Mouse (Mus musculus): ENCODE measurements around the gene Hivep1.

- TF ChIP-seq CTCF (conservative IDR thresholded peaks at IDR 0.05; ENCODE audit: low read length): no peak
- no peak for TF ChIP-seq NANOG (IDR thresholded peaks at IDR 0.05; ENCODE audit: borderline replicate concordance, low read length)
- TF ChIP-seq POU5F1 (IDR thresholded peaks at IDR 0.05; ENCODE audit: borderline replicate concordance, low read length): no peak
Measured at GRCm38 (mm10) chr13:42150462-42151127, 98.8 kb downstream of the Hivep1 start.

All from E14TG2a.4 (cell line).